ENCODE assay signal across 27 mouse cellular contexts in the genomic region with DNA sequence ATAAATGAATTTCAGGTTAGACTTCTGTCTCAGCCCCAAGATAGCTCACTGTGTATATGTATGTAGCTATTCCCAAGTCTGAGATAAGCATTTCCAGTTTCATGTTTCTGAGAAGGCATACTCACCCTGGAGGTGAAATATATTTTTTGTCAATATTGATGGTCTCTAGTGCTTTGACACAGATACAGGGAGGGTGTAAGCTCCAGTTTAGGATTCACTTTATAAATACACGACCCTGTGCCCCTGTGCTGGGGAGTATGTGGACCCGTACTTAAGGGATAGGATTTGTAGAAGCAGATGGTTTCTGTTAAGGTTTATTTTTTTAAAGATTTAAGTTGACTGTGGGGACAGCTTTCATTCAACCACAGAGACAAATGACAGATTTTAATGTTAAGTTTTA.
"Had no signal": no experiment of that assay in that cellular context is flagged by ENCODE, and none has a peak within 500 bp of the region (broad histone marks: within the 10 kb centered on the region; RNA-seq: fewer than 3 reads in every experiment).

No protein-coding gene starts in this region.

- H3K9ac ChIP-seq: embryonic facial prominence, embryonic 12.5 days; embryonic facial prominence, embryonic 13.5 days; embryonic facial prominence, embryonic 15.5 days; forebrain, embryonic 12.5 days; forebrain, embryonic 13.5 days; forebrain, embryonic 15.5 days; forebrain, postnatal 0 days had no signal

- H3K4me2 ChIP-seq: embryonic facial prominence, embryonic 12.5 days; embryonic facial prominence, embryonic 13.5 days; embryonic facial prominence, embryonic 15.5 days; forebrain, embryonic 12.5 days; forebrain, embryonic 13.5 days; forebrain, embryonic 15.5 days had no signal

- H3K27me3 ChIP-seq: embryonic facial prominence, embryonic 12.5 days; embryonic facial prominence, embryonic 13.5 days; embryonic facial prominence, embryonic 15.5 days; forebrain, embryonic 12.5 days; forebrain, embryonic 13.5 days; forebrain, embryonic 15.5 days had no signal

- H3K36me3 ChIP-seq: embryonic facial prominence, embryonic 10.5 days; embryonic facial prominence, embryonic 12.5 days; embryonic facial prominence, embryonic 13.5 days; embryonic facial prominence, embryonic 15.5 days; forebrain, embryonic 10.5 days; forebrain, embryonic 12.5 days; forebrain, embryonic 15.5 days had no signal

- H3K27ac ChIP-seq: embryonic facial prominence, embryonic 10.5 days; embryonic facial prominence, embryonic 12.5 days; embryonic facial prominence, embryonic 13.5 days; embryonic facial prominence, embryonic 15.5 days; forebrain, embryonic 10.5 days; forebrain, embryonic 12.5 days; forebrain, embryonic 13.5 days; forebrain, embryonic 15.5 days; gastrocnemius, adult 2 months had no signal

- ATAC-seq: forebrain, embryonic 13.5 days; forebrain, embryonic 15.5 days; forebrain, embryonic 16.5 days; forebrain, postnatal 0 days had no signal

- DNase-seq: cerebellum, adult 2 months; cerebellum, adult 8-10 months; cerebellum, adult 9-10 months; cerebellum, adult 9-11 months; cerebellum, postnatal 10 days; cerebellum, postnatal 14 days; cerebellum, postnatal 25 days; cerebellum, postnatal 36 days; embryo, embryonic 11 days; forebrain, postnatal 0 days; gastrocnemius, adult 2 months; gastrocnemius, postnatal 10 days; gastrocnemius, postnatal 14 days; gastrocnemius, postnatal 25 days; gastrocnemius, postnatal 36 days; heart, adult 11 months; heart, adult 18-20 months had no signal

- H3K9me3 ChIP-seq: embryonic facial prominence, embryonic 10.5 days; embryonic facial prominence, embryonic 12.5 days; embryonic facial prominence, embryonic 13.5 days; embryonic facial prominence, embryonic 15.5 days; forebrain, embryonic 10.5 days; forebrain, embryonic 12.5 days; forebrain, embryonic 13.5 days; forebrain, embryonic 15.5 days had no signal

- H3K4me1 ChIP-seq: embryonic facial prominence, embryonic 12.5 days; embryonic facial prominence, embryonic 15.5 days; forebrain, embryonic 10.5 days; forebrain, embryonic 12.5 days; forebrain, embryonic 13.5 days had no signal

- H3K4me3 ChIP-seq: embryonic facial prominence, embryonic 10.5 days; embryonic facial prominence, embryonic 12.5 days; embryonic facial prominence, embryonic 13.5 days; embryonic facial prominence, embryonic 15.5 days; erythroblast, embryonic 14.5 days; forebrain, embryonic 10.5 days; forebrain, embryonic 12.5 days; forebrain, embryonic 13.5 days; forebrain, embryonic 15.5 days; gastrocnemius, adult 2 months had no signal
